Mouse (Mus musculus) hindbrain, embryonic 15.5 days (tissue): ENCODE results near the gene Platr17. TPM values are rescaled to one million over a fixed set of nuclear protein-coding genes. Genes with fewer than 3 reads are reported as not detected.

Source experiments
- ATAC-seq: fragments of 200-750 bp; cut with Nextera tagmentation; 2 replicates; pipeline ENCODE4 v1.8.0; 2017; ENCODE audit warnings: low read depth, moderate number of reproducible peaks, moderate TSS enrichment; ENCODE audit not compliant: low FRiP score
- H3K27ac ChIP-seq: fragments of 300-500 bp; sonication (generic); replicated peaks from 2 replicates; pipeline ENCODE4 v1.5.1; 2015; ENCODE audit warnings: mild to moderate bottlenecking, inconsistent platforms
- H3K27me3 ChIP-seq: fragments of 300-500 bp; sonication (generic); 2 replicates; pipeline ENCODE4 v1.6.1; 2015; ENCODE audit warnings: control low read depth, inconsistent platforms
- H3K36me3 ChIP-seq: fragments of 300-500 bp; sonication (generic); 2 replicates; pipeline ENCODE4 v1.6.1; 2015; ENCODE audit warnings: control low read depth, inconsistent platforms
- H3K4me1 ChIP-seq: fragments of 300-500 bp; sonication (generic); replicated peaks from 2 replicates; pipeline ENCODE4 v1.6.1; 2015; ENCODE audit warnings: control low read depth, inconsistent platforms
- H3K4me2 ChIP-seq: fragments of 300-500 bp; sonication (generic); 2 replicates; pipeline ENCODE4 v1.6.1; 2015; ENCODE audit warnings: moderate library complexity, mild to moderate bottlenecking, inconsistent platforms
- H3K4me3 ChIP-seq: fragments of 300-500 bp; sonication (generic); 2 replicates; pipeline ENCODE4 v1.5.1; 2015; ENCODE audit warnings: mild to moderate bottlenecking, inconsistent platforms
- H3K9ac ChIP-seq: fragments of 300-500 bp; sonication (generic); 2 replicates; pipeline ENCODE4 v1.6.1; 2015; ENCODE audit warnings: inconsistent platforms
- H3K9me3 ChIP-seq: fragments of 300-500 bp; sonication (generic); 2 replicates; pipeline ENCODE4 v1.6.1; 2016; ENCODE audit warnings: control low read depth, inconsistent platforms
- WGBS: fragments of 180-500 bp; shearing (Covaris S2); methylation state at CpG from one replicate; pipeline ENCODE4 v1.1.7; 2015; 5-methylcytosine and 5-hydroxymethylcytosine counted together
- polyA plus RNA-seq: library from polyadenylated mRNA; unstranded; fragments of >200 nt; fragmentation: Nextera tagmentation; extraction: Ambion mirVana; gene quantifications from 2 replicates; pipeline ENCODE4 v1.2.1, GENCODE M21; 2015

Platr17 gene
- polyA plus RNA-seq, 1 experiment from 2014 or later: 0.26 TPM

- H3K4me1 ChIP-seq: peaks cover 51% of the 10 kb centered on the region
- H3K36me3 ChIP-seq: peaks cover 30% of the 10 kb centered on the region
Observed at GRCm38 (mm10) chr17:33916294-33916693, 11.4 kb downstream of the Platr17 start.

GRCm38 (mm10) chr17:33916847-33917655 lies 12.1 kb downstream of the Platr17 start:
- peak overlapping the region; percentile 78 for H3K4me2 ChIP-seq
- peaks cover 46% of the 10 kb centered on the region for H3K4me1 ChIP-seq
- 71% methylated on average over 31 of the region's 31 CpGs for WGBS
- peak overlapping the region; percentile 57 for H3K4me3 ChIP-seq
- H3K9me3 ChIP-seq: no peaks in the 10 kb centered on the region
- no peak for ATAC-seq
- peak overlapping the region; percentile 52 for H3K9ac ChIP-seq
- H3K36me3 ChIP-seq: peaks cover 22% of the 10 kb centered on the region
- H3K27ac ChIP-seq: 0 out of 2 replicates have a peak overlapping the region, but pooled peaks have one; percentile 11
- H3K27me3 ChIP-seq: no peaks in the 10 kb centered on the region; the same call in 1 of the 2 replicates

More at GRCm38 (mm10) chr17:33916294-33916693, 11.4 kb downstream of the Platr17 start:
- H3K27ac ChIP-seq: peak overlapping the region; percentile 84
- peak overlapping the region; percentile 57 for H3K4me3 ChIP-seq
- no peaks in the 10 kb centered on the region for H3K9me3 ChIP-seq
- ATAC-seq: peak; percentile 13
- peak overlapping the region; percentile 78 for H3K4me2 ChIP-seq
- under 1% methylated on average over 17 of the region's 20 CpGs for WGBS
- peak overlapping the region; percentile 52 for H3K9ac ChIP-seq
- no peaks in the 10 kb centered on the region; the same call in 1 of the 2 replicates for H3K27me3 ChIP-seq

- no peak for ATAC-seq
- Histone ChIP-seq H3K4me1 (peaks cover 45% of the 10 kb centered on the region), H3K9me3 (no peaks in the 10 kb centered on the region), H3K4me3 (no peak overlapping the region), H3K27me3 (no peaks in the 10 kb centered on the region; the same call in 1 of the 2 replicates), H3K9ac (no peak overlapping the region), H3K4me2 (no peak overlapping the region), H3K27ac (no peak overlapping the region), H3K36me3 (peaks cover 17% of the 10 kb centered on the region)
- WGBS: 81% methylated on average over 18 of the region's 18 CpGs
Observed at GRCm38 (mm10) chr17:33917656-33918292, 12.8 kb downstream of the Platr17 start.

GRCm38 (mm10) chr17:33918293-33919203 lies 13.6 kb downstream of the Platr17 start:
- ATAC-seq: no peak
- Histone ChIP-seq H3K9ac (no peak overlapping the region), H3K27ac (no peak overlapping the region), H3K27me3 (no peaks in the 10 kb centered on the region; the same call in 1 of the 2 replicates), H3K4me2 (peak overlapping the region; percentile 59), H3K4me3 (peak overlapping the region; percentile 45), H3K4me1 (peaks cover 45% of the 10 kb centered on the region), H3K36me3 (peaks cover 13% of the 10 kb centered on the region), H3K9me3 (no peaks in the 10 kb centered on the region)
- WGBS: 58% methylated on average over 37 of the region's 37 CpGs

- peaks cover 42% of the 10 kb centered on the region for H3K4me1 ChIP-seq
- peak overlapping the region; percentile 45 for H3K4me3 ChIP-seq
- ATAC-seq: no peak
- H3K9me3 ChIP-seq: no peaks in the 10 kb centered on the region
- H3K27me3 ChIP-seq: no peaks in the 10 kb centered on the region; the same call in 1 of the 2 replicates
- H3K36me3 ChIP-seq: peaks cover 3% of the 10 kb centered on the region; the same call in 1 of the 2 replicates
- H3K9ac ChIP-seq: peak overlapping the region; percentile 37
- peak overlapping the region; percentile 59 for H3K4me2 ChIP-seq
- under 1% methylated on average over 52 of the region's 52 CpGs for WGBS
- peak overlapping the region; percentile 65 for H3K27ac ChIP-seq
Observed at GRCm38 (mm10) chr17:33919351-33920281, 14.7 kb downstream of the Platr17 start.

- H3K36me3 ChIP-seq: peaks cover 3% of the 10 kb centered on the region; the same call in 1 of the 2 replicates
- WGBS: 2% methylated on average over 36 of the region's 36 CpGs
- H3K9ac ChIP-seq: peak overlapping the region; percentile 37
- no peaks in the 10 kb centered on the region for H3K9me3 ChIP-seq
- peak overlapping the region; percentile 45 for H3K4me3 ChIP-seq
- peak overlapping the region; percentile 59 for H3K4me2 ChIP-seq
- H3K27me3 ChIP-seq: no peaks in the 10 kb centered on the region; the same call in 1 of the 2 replicates
- ATAC-seq: no peak
- peaks cover 33% of the 10 kb centered on the region for H3K4me1 ChIP-seq
- peak overlapping the region; percentile 65 for H3K27ac ChIP-seq
Observed at GRCm38 (mm10) chr17:33920282-33921097, 15.6 kb downstream of the Platr17 start.

DNA sequence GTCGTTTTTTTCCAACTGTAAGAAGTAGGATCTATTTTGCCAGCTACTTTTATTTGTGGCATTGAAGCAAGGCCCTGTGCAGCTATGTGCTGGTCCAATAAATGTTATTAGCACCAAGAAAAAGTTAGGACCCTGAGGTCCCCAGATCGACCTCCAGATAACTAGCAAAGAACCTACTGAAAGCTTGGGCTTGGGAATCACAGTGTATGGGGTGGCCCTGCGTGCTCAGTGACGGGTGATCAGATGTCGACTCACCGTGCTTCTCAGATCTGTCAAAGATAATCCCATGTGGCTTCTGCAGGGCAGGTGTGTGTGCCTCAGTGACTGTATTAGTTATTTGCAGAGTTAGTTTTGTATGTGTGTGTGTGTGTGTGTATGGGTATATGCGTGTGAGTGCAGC lies 16.4 kb downstream of the Platr17 start:
- no peak overlapping the region for H3K4me3 ChIP-seq
- no peaks in the 10 kb centered on the region for H3K9me3 ChIP-seq
- 90% methylated on average over 7 of the region's 7 CpGs for WGBS
- no peak overlapping the region for H3K4me2 ChIP-seq
- H3K36me3 ChIP-seq: peaks cover 3% of the 10 kb centered on the region; the same call in 1 of the 2 replicates
- no peak for ATAC-seq
- no peak overlapping the region for H3K9ac ChIP-seq
- peaks cover 31% of the 10 kb centered on the region for H3K4me1 ChIP-seq
- H3K27me3 ChIP-seq: no peaks in the 10 kb centered on the region; the same call in 1 of the 2 replicates
- no peak overlapping the region for H3K27ac ChIP-seq

- ATAC-seq: no peak
- Histone ChIP-seq H3K9ac (no peak overlapping the region), H3K4me3 (no peak overlapping the region), H3K27ac (no peak overlapping the region), H3K27me3 (no peaks in the 10 kb centered on the region), H3K9me3 (no peaks in the 10 kb centered on the region), H3K36me3 (0 out of 2 replicates have a peak, but pooled peaks cover 8% of the 10 kb centered on the region), H3K4me1 (peaks cover 29% of the 10 kb centered on the region), H3K4me2 (no peak overlapping the region)
- 81% methylated on average over 10 of the region's 10 CpGs for WGBS
Observed at GRCm38 (mm10) chr17:33924577-33925283, 19.8 kb downstream of the Platr17 start.

DNA sequence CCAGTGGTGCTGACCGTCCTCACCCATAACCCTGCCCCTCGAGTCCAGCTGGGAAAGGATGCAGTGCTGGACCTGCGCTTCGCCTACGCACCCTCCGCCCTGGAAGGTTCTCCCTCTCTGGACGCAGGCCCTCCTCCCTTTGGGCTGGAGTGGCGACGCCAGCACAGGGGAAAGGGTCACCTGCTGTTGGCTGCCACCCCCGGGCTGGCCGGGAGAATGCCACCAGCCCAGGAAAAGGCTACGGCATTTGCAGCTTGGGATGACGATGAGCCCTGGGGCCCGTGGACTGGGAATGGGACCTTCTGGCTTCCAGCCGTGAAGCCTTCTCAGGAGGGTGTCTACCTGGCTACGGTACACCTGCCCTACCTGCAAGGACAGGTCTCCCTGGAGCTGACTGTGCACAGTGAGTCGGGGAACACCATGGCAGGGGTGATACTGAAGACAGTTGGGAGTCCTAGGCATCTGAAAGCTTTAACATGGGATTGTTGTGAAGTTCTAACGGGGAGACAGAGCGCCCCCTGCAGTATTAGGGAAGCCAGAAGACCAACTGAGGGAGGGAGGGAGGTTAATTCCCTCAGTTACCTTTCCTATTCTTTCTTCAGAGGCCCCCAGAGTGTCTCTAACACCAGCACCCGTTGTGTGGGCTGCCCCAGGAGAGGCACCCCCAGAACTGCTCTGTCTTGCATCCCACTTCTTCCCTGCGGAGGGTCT lies 20.6 kb downstream of the Platr17 start:
- no peak for ATAC-seq
- no peaks in the 10 kb centered on the region for H3K27me3 ChIP-seq

More for the DNA sequence above, 20.6 kb downstream of the Platr17 start:
- H3K4me3 ChIP-seq: no peak overlapping the region
- no peak overlapping the region for H3K27ac ChIP-seq
- no peak overlapping the region for H3K9ac ChIP-seq
- no peak overlapping the region for H3K4me2 ChIP-seq
- H3K4me1 ChIP-seq: peaks cover 26% of the 10 kb centered on the region
- H3K9me3 ChIP-seq: no peaks in the 10 kb centered on the region
- H3K36me3 ChIP-seq: 0 out of 2 replicates have a peak, but pooled peaks cover 8% of the 10 kb centered on the region
- 82% methylated on average over 21 of the region's 21 CpGs for WGBS
